Mouse (Mus musculus) hematopoietic stem cell, adult 5-6 weeks (primary cell): ENCODE measurements at regions not wholly inside any gene's neighbourhood (a gene's known extent, or its start where the extent isn't known, plus 50 kb on each side); places are given as distances from the start of the nearest gene placed in this dataset.

ENCODE experiments used
- ATAC-seq, 2 experiments: fragments of 125-278 bp in 1 of 2; replicated peaks in 1 of 2; 2 replicates each; pipeline ENCODE4 v1.8.0; 2016 to 2017; ENCODE audit warnings: inconsistent platforms in 2 of 2, mild to moderate bottlenecking in 2 of 2, moderate number of reproducible peaks in 2 of 2, low read depth in 1 of 2, moderate TSS enrichment in 1 of 2; ENCODE audit not compliant: low FRiP score in 2 of 2, poor library complexity in 2 of 2, severe bottlenecking in 2 of 2, insufficient read depth in 1 of 2, low TSS enrichment in 1 of 2

DNA sequence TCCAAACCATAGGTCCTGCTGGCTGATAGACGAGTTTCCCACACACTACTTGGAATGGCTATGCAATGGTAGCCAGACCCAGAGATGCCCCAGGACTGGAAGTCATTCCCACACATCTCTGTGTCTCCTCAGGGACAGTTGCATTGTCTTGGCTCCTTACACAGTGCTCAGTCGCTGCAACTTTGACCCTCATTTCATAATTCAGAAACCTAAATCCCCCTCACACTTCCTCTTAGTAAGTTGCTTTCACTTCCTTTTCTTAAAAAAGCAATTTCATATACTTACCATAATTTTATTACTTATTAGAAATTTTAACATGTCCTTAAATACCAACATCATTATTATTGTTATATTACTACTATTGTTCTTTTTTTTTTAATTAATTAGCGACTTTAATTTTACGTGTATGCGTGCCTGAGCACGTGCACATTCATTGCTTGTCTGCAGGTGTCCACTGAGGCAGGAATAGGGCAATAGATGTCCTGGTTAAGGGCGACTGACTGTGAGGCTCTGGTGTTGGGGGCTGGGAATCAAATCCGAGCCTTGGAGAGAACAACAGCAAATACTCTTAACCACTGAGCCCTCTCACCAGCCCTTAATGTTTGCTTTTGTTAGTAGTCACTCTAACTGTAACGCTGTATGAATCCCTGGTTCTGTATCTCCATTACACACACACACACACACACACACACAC, 129.9 kb upstream of the Tle3 start:
- peak in 1 of 2 experiments; percentile 48; a peak in 1 of 4 replicates for ATAC-seq

DNA sequence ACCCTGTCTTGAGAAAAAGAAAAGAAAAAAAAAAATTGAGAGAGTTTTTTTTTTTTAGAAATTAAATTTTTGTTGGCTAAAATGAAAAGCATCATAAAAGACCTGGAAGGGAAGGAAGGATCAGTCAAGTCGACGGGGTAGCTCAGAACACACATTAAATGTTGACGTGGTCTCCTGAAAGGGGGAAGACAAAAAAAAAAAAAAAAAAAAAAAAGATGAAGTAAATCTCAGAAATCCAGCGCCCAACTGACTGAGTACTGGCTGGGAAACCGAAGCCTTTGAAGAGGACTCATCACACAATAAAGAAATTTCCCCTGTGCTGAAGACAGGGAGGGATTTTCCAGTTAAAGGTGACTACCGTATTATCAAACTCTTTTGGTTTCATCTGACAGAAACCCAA, 128.9 kb upstream of the Tle3 start:
- ATAC-seq = no peak

DNA sequence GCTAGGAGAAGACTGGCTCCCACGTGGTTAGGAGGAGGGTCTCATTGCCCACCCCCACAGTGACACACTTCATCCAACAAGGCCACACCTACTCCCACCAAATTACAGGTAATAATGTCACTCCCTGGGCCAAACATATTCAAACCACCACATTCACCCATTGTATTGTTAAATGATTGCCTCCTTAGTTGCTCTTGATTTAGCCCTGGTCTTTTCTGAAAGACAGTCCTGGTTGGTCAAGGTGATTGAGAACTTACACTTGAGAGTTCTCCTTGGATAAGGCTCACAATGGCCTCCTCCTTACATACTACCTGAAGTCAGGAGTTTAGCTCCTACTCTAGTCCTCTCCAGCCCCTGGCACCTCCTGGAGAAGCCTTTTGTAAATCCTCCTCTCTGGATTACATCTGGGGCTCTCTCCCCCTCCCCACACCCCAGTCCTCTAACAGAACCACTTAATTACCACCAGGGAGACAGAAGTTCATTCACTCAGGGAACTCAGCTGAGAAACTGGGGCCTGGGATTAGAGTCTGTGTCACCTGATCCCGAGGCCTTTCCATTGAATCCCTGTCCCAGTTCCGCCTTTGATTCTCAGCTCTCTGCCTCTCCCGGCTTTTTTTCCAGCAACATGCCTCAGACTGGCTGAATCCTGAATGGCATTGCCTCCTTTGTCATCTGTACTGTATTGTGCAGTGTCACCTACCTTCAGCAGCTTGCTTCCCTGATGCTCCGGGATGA, 122.3 kb upstream of the Tle3 start:
- ATAC-seq = no peak

DNA sequence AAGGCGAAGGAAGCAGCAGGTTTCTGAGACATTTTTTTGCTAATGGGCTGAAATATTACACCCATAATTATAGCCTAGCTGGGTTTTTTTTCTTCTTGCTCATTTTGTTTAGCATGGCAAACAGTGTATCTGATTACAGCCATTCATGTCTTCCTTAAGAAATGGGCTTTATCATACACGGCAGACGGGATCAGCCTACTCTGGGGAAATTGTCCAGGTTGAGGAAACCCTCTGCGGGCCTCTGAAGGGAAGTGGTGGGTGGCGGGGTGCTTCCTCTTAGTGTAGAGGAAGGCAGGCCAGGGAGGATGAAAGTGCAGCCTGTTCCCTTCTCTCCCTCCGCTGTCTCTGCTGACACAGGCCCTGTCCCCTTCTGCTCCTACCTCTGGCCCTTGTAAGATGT, 120.6 kb upstream of the Tle3 start:
- ATAC-seq = peak; percentile 97 to 98

DNA sequence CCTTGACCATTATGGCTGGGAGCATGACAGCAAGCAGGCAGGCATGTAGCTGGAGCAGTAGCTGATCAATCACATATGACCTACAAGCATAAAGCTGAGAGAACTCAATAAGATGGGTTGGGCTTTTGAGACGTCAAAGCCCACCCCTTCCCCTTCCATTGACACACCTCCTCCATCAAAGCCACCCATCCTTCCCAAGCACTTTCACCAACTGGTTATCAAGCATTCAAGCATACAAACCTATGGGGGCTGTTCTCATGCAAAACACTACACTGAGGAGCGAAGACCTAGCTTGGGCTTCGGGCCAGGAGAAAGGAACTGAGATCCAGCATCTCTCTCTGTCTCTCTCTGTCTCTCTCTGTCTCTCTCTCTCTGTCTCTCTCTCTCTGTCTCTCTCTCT, 118.4 kb upstream of the Tle3 start:
- ATAC-seq = no peak

DNA sequence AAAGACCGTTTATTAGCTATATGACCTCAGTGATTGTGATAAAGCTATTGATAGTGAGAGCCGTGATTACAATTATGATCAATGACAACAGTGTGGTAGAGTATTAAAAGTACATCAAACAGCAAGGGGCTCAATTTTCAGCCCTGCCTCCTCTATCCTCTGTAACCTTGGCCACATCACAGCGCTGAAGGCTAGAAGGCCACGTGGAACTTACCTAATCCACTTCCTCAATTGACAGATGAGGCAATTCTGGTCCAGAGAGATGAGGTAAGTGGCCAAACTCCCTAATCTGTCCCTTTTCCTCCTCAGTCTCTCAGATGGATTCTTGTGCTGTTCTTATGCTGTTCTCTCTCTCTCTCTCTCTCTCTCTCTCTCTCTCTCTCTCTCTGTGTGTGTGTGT, 114.7 kb upstream of the Tle3 start:
- peak; percentile 49 to 83 for ATAC-seq

DNA sequence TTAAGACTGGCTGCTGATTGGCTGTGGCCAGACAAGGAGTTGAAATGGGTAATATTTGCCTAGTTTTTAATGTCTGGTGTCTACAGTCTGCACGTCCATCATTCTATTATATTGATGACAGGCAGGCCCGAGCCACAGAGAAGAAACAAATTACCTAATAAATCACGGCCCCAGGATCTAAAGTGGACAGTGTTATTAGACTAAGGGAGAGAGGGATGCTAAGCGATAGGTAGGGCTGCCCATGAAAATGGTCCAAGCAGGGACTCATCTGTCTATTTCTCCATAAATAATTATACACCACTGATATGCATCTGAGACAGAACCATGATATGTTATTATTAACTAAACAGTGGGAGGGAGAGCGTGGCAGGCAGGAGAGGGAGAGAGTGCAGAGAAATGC, 114.1 kb upstream of the Tle3 start:
- no peak for ATAC-seq

DNA sequence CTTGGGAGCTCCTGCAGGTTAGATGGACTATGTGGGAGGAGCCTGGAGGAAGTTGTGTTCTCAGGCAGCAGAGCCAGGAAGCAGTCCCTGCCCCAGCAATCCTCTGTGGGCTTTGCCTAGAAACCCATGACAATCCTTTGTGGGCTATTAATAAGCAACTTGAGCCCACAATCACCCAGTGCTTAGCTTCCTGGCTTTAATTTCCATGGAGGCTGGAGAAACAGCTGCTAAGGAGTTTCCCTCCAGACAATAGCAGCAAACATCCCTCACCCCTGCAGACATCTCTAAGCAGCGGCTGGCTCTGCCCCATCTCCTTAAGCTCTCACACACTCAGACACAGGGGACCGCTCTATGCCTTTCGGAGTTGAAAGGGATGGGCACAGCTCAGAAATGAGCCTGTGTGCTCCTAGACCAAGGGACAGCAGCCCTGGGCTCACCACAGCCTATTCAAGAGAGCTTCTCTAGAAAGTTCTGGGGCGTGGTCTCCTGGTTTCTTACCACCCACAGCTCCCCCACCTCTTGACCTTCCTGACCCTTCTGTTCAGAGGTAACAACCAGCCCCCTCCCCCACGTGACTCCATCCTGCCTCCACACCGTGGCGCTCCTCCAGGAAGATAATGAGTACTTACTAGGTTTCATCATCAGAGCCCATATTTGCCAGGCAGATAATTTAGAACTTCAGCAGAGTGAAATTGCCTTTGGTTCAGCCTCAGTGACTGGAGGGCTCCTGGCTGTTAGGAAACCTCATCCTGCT, 112.6 kb upstream of the Tle3 start:
- ATAC-seq = no peak

DNA sequence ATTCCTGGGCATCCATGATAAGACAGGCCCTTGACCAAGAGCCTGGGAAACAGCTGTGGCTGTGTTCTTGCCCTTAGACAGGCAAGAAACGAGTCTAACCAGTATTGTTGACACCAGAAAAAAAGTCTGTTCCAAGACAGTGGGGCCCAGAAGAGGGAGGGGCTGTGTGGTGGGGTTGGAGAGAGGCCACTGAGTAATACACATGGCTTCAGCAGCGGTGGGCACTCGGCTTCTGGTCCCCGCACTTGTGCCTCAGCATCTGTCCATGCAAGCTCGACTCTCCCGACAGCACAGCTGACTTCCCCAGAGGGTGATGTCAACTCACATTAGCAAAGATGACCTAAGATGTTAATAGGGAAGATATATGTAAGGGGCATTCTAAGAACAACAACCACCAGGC, 110.9 kb upstream of the Tle3 start:
- ATAC-seq = no peak

DNA sequence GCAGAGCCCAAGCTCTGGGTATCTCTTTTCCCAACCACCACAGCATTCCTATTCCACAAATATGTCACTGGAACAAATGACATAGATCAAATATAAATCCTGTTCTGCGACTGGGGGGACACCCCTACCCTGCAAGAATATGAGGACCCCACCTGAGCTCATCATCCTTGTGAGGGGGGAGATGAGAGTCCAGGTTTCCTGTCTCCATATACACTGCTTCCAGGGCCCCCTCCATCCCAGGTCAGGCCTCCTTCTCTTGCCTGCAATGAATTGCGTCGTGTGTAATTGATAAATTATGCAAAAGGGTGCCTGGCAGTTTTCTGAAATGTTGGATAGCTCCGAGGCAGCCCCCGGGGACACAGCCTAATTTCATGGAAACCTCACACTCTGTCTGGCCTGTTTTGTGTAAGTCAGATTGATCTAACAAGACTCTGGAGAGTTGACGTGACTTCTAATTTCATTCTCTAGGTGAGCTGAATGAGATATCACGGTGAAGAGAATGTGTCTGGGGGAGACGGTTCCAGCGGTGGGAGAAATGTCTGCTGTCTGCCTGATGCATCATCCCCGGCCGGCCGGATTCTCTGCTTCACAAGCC, 110.3 kb upstream of the Tle3 start:
- ATAC-seq = no peak

DNA sequence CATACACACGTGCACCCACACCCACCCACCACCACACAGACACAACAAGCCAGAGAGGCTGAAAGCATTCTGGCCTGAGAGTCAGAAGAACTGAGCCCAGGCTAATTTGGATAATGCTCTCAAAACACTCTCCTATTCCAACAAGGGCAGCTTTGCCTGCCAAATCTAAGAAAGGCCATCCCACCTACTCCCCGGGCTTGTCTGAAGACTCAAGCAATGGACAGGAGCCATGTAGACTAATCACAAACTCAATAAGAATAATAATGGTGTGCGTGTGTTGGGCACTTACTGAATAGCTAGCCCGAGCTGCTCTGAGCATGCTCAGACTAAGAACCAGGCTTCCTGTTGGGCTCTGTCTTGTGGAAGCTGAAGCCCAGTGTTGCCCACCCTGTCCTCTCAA, 108.8 kb upstream of the Tle3 start:
- ATAC-seq = no peak

DNA sequence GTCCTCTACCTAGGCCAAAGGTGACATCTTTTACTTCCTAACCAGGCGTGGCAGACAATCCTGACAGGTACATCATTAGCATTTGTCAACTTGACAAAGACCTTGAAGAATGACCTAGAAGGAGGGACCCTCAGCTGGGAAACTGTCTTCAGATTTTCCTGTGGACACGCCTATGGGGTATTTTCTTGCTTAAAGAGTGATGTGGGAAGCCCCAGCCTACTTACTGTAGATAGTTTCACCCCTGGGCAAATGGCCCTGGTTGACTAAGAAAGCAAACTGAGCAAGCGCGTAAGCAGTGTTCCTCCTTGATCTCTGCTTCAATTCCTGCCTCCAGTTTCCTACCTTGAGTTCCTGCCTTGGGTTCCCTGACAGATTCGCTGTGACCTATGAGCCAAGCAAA, 106.7 kb upstream of the Tle3 start:
- no peak for ATAC-seq

DNA sequence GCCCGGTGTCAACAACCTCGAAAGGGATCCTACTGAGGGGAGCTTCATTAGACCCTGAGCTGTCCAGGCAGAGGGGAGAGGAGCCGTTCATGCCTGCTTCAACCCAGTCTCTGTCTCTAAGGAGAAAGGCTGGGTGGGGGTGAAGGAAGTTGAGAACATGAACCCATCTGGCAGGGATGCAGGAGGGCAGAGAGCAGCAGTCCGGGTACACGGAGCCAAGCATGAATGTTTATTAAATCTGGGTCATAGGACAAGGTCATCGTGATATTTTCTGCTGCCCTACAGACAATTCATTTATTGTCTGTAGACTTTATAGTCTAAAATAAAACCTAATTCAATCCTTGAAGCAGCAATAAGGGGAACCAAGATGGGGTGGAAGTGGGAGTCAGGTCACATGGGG, 105.2 kb upstream of the Tle3 start:
- ATAC-seq = no peak

DNA sequence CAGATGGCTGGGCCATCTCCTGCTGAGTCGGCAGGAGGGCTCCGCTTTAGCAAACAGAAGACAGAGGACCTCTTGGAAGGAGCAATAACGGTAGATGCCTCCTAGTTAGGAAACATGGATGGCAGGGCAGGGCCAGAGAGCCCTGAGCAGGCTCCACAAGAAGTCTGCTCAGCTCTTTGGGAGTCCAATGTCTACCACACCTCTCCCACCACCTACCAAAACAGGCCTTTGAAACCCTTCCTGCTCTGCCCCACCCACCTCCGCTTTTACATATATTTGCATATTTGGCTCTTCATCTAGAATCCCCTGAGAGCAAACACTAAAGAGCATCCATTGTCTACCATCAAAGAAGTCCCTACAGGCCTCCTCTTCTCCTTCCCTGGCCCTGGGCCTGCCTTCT, 104.6 kb upstream of the Tle3 start:
- ATAC-seq = no peak

DNA sequence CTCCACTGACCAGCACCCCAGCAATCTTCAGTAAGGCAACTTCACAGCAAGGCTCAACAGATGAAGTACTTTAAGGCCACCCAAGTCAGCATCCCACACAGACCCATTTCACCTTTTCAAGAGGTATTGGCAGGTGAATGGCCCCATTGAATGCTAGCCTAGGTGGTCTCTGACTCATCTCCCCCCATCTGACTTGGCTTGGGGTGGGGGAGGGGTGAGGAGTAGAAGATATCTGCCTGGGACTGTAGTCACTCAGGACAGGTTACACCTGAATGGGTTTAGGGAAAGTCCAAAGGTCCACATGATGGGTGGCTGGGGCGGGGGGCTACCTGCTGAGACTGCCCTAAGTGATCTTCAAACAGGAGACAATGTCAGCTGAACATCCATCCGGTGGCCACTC, 104.0 kb upstream of the Tle3 start:
- ATAC-seq = no peak

DNA sequence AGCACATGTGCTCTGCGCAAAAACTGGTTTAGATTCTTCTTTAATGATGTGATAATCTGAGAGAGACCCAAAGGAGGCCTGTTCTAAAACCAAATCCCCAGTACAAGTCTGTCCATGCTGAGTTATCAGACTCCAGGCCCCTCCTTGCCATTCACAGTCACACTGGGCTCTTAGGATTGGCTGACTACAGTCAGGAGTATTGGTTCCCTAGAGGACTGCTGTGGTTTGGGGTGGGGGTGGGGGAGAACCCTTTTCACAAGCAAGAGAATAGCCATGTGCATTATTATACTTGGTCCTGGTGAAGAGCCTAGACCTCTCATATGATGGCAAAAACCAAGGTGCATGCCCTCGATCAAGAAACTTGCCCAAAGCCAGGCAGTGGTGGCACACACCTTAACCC, 103.5 kb upstream of the Tle3 start:
- ATAC-seq = no peak

DNA sequence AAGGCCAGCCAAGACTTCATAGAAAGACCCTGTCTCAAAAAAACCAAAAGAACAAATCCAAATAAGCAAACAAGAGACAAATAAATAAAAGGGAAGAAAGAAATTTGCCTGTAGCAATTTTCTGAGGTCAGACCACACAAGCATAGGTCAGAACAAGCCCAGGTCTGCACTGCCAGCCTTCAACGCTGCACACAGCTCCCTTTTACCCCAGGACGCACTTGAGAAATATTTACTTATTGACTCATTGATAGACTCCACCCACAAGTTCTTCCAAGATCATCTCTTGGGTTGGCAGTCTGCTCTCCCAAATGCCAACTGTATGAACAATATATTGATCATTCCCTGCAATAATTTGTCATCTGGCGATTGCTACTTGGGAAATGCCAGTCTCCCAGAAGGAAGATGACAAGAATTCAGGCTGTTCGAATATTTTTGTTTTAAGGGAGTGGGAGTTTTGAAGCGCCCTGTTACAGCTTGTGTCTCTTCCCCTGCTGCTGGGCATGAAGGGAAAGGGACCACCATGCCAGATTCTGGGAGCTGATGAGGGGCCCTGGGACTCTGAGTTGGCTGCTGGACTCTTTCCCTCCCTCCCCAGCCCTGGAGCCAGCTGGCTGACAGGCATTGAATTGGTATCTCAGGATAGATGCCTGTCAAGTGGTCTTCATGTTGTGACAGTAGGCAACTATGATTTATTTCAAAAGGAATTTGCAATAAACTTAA, 102.9 kb upstream of the Tle3 start:
- no peak for ATAC-seq

DNA sequence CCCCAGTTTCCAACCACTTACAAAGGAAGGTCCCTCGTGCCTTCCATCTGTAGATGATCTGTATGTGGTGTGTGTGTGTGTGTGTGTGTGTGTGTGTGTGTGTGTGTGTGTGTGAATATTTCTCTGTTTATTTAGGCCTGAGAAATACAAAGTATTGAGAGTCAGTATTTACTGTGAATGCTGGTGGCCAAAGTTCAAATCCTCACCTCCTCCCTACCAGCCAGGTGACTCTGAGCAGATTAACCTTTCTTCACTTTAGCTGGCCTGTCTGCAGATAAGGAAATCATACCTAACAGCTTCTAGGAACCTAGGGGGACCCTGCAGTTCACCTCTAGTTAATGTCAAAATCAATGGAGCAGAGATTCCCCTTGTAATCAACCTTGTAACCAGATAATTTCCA, 100.9 kb upstream of the Tle3 start:
- ATAC-seq = no peak
